Mouse (Mus musculus): Measurements from ENCODE around the gene Htr1d. TPM values are rescaled to one million over a fixed set of nuclear protein-coding genes. Genes with fewer than 3 reads are reported as not detected.

The Htr1d gene
- polyA plus RNA-seq, 1 experiment from 2014 or later, result 0.37 TPM

DNA sequence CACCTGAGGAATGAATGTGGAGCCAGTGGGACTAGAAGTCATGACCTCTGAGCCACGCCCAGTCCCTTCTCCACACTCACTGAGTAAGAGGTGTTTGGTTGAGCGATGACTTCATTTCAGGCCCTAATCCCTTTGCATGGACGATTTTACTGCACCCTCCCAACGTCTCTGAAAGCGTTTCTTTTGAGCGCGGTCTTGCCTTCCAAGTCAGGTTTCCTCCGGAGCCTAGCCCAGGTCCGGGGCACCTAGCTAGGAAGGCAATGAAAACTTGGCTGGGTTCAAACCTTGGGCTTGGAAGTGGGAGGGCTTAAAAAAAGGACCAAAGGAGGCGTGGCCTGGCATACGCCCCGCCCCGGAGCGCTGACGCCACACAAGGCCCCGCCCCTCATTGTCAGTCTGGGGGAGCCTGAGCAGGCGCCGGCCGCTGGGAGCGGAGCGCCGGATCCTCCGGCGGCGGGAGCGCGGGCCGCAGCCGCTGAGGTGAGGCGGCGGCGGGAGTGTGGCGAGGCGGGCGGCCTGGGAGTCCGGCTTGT, 46.1 kb downstream of the Htr1d start, which contains the start of gene Luzp1:
TSS of gene Luzp1 (plus strand) at position 391 of the 533 bp plus-strand sequence.
- WGBS, result 1% methylated on average over 27 of the region's 36 CpGs
- peak within 1 kb of the TSS; percentile 69 for H3K4me2 ChIP-seq
- peaks cover 8% of the 10 kb centered on the region for H3K27me3 ChIP-seq
- H3K9ac ChIP-seq, result peak within 1 kb of the TSS; percentile 85
- ATAC-seq, result peak; percentile 95
- H3K27ac ChIP-seq, result peak within 1 kb of the TSS; percentile 96
- no peaks in the 10 kb centered on the region for H3K36me3 ChIP-seq (ENCODE audit: poor library complexity, severe bottlenecking)
- peak within 1 kb of the TSS; percentile 86 for H3K4me3 ChIP-seq
- no peaks in the 10 kb centered on the region for H3K9me3 ChIP-seq (replicated peaks)
- peaks cover 29% of the 10 kb centered on the region for H3K4me1 ChIP-seq

DNA sequence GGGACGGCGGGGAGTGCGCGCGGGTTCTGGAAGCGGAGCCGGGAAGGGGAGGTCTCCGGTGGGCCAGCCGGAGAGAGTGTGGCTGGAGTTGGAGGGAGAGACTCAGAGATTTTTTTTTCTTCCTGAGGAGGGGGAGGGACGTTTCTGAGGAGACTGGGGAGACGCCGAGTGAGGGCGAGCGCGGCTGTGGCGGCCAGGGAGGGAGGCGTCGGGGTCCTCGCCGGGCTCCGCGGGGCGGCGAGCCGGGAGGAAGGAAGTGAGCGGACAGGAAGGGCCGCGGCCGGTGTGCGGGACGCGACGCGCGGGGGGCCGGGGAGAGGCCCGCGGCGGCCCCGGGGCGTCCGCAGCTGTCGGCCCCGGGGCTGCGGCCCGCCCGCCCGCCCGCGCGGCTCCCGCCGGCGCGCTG, 46.6 kb downstream of the Htr1d start:
- peaks cover 4% of the 10 kb centered on the region; the same call in 1 of the 2 replicates for H3K27me3 ChIP-seq
- 0% methylated on average over 37 of the region's 55 CpGs for WGBS
- H3K9me3 ChIP-seq (replicated peaks), result no peaks in the 10 kb centered on the region
- H3K9ac ChIP-seq, result peak overlapping the region; percentile 85
- H3K36me3 ChIP-seq (ENCODE audit: poor library complexity, severe bottlenecking), result no peaks in the 10 kb centered on the region
- peaks cover 31% of the 10 kb centered on the region for H3K4me1 ChIP-seq
- peak overlapping the region; percentile 69 for H3K4me2 ChIP-seq
- H3K27ac ChIP-seq, result peak overlapping the region; percentile 96
- ATAC-seq, result peak; percentile 79
- H3K4me3 ChIP-seq, result peak overlapping the region; percentile 86

- Histone ChIP-seq H3K27ac (peak overlapping the region; percentile 96), H3K36me3 (ENCODE audit: poor library complexity, severe bottlenecking) (no peaks in the 10 kb centered on the region), H3K9me3 (replicated peaks) (no peaks in the 10 kb centered on the region), H3K4me2 (peak overlapping the region; percentile 69), H3K27me3 (no peaks in the 10 kb centered on the region), H3K9ac (peak overlapping the region; percentile 85), H3K4me3 (peak overlapping the region; percentile 86), H3K4me1 (peaks cover 31% of the 10 kb centered on the region)
- peak; percentile 42 for ATAC-seq
- under 1% methylated on average over 58 of the region's 58 CpGs for WGBS
Measured at GRCm38 (mm10) chr4:136470347-136471071, 47.2 kb downstream of the Htr1d start.

- H3K4me2 ChIP-seq, result no peak overlapping the region
- no peak overlapping the region for H3K4me3 ChIP-seq
- no peak overlapping the region for H3K27ac ChIP-seq
- H3K27me3 ChIP-seq, result no peaks in the 10 kb centered on the region
- no peak for ATAC-seq
- no peaks in the 10 kb centered on the region for H3K36me3 ChIP-seq (ENCODE audit: poor library complexity, severe bottlenecking)
- no peak overlapping the region for H3K9ac ChIP-seq
- no peaks in the 10 kb centered on the region for H3K9me3 ChIP-seq (replicated peaks)
- WGBS, result 96% methylated on average over 1 of the region's 1 CpGs
- H3K4me1 ChIP-seq, result peaks cover 16% of the 10 kb centered on the region
Measured at GRCm38 (mm10) chr4:136476692-136477091, 53.4 kb downstream of the Htr1d start.

DNA sequence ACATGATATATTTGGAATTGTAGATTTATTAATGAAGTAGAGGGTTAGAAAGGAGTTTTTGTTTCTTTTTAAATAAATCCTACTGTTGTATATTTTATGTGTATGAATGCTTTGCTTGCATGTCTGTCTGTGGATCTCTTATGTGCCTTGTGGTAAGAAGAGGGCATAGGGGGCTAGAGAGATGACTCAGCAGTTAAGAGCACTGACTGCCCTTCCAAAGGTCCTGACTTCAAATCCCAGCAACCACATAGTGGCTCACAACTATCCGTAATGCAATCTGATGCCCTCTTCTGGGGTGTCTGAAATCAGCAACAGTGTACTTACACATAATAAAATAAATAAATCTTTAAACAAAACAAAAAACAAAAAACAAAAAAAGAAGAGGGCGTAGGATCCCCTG, 63.2 kb downstream of the Htr1d start:
- WGBS, result 96% methylated on average over 2 of the region's 2 CpGs
- Histone ChIP-seq H3K9me3 (replicated peaks) (no peaks in the 10 kb centered on the region), H3K4me3 (no peak overlapping the region), H3K4me1 (0 out of 2 replicates have a peak, but pooled peaks cover 4% of the 10 kb centered on the region), H3K27ac (no peak overlapping the region), H3K27me3 (no peaks in the 10 kb centered on the region), H3K9ac (no peak overlapping the region), H3K36me3 (ENCODE audit: poor library complexity, severe bottlenecking) (peaks cover 5% of the 10 kb centered on the region; the same call in 1 of the 2 replicates), H3K4me2 (no peak overlapping the region)
- ATAC-seq, result no peak

Other genes with a start within 250 kb of the Htr1d start
- 2.9 and 3.9 TPM in 2 replicates for gene Asap3, start 217.2 kb upstream of the Htr1d start, polyA plus RNA-seq (2015; fragmentation: Nextera tagmentation; extraction: Ambion mirVana)
- 0.52 and 0.66 TPM in 2 replicates for gene Tcea3, start 175.8 kb upstream of the Htr1d start, polyA plus RNA-seq (2015; fragmentation: Nextera tagmentation; extraction: Ambion mirVana)
- gene Zfp46, start 138.8 kb upstream of the Htr1d start, polyA plus RNA-seq (2015; fragmentation: Nextera tagmentation; extraction: Ambion mirVana), result 30.7 and 32.9 TPM in 2 replicates
- gene Hnrnpr, start 112.6 kb upstream of the Htr1d start, polyA plus RNA-seq (2015; fragmentation: Nextera tagmentation; extraction: Ambion mirVana), result 273 and 295 TPM in 2 replicates
- gene 6030445D17Rik, start 38.7 kb downstream of the Htr1d start, polyA plus RNA-seq (2015; fragmentation: Nextera tagmentation; extraction: Ambion mirVana), result 0.13 TPM in 1 of 2 replicates, not detected in the other
- 91.1 and 99.1 TPM in 2 replicates for gene Luzp1, start 46.2 kb downstream of the Htr1d start, polyA plus RNA-seq (2015; fragmentation: Nextera tagmentation; extraction: Ambion mirVana)
- 83.3 and 88.3 TPM in 2 replicates for gene Kdm1a, start 179.2 kb downstream of the Htr1d start, polyA plus RNA-seq (2015; fragmentation: Nextera tagmentation; extraction: Ambion mirVana)
- gene Tex46, start 186.9 kb downstream of the Htr1d start, polyA plus RNA-seq (2015; fragmentation: Nextera tagmentation; extraction: Ambion mirVana), result not detected in 2 replicates
- gene Lactbl1, start 199.1 kb downstream of the Htr1d start, polyA plus RNA-seq (2015; fragmentation: Nextera tagmentation; extraction: Ambion mirVana), result not detected in 2 replicates

Data from forebrain, embryonic 13.5 days (tissue).